Mouse (Mus musculus): ENCODE measurements around the gene Foxd3. TPM values are rescaled to one million over a fixed set of nuclear protein-coding genes. Genes with fewer than 3 reads are reported as not detected.

Gene Foxd3
- polyA plus RNA-seq, 1 experiment from 2014 or later: not detected

DNA sequence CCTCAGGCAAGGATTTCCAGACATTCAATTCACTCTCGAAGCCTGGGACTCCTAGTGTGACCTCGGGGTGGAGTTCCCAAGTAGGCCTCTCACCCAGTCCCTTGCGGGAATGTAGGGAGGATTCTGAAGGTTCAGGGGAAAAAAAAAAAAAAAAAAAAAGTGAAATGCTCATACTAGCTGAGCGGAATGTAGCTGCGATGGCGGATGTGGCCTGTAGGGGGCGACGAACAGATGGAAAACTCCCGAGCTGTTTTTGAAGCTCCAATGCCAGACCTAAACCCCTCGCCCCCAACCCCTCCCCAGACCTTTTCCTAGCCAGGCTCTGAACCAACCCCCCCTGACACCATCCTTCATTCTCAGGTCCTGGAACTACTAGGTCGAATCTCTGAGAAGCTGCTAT is 4.9 kb downstream of the Foxd3 start:
- TF ChIP-seq EP300 (IDR thresholded peaks at IDR 0.05; ENCODE audit: low read depth) (no peak), CTCF (IDR thresholded peaks at IDR 0.05; ENCODE audit: low read depth) (peak; percentile 65)
- under 1% methylated on average over 11 of the region's 11 CpGs for WGBS (ENCODE audit: insufficient replicate concordance)
- Histone ChIP-seq H3K27me3 (ENCODE audit: insufficient read depth, low read length) (peaks cover 79% of the 10 kb centered on the region), H3K4me3 (ENCODE audit: low read depth, low read length) (no peak overlapping the region), H3K9ac (replicated peaks) (no peak overlapping the region), H3K27ac (ENCODE audit: low read depth) (no peak overlapping the region), H3K4me2 (ENCODE audit: low read depth, low read length) (no peak overlapping the region), H3K9me3 (ENCODE audit: low read length) (no peaks in the 10 kb centered on the region), H3K4me1 (ENCODE audit: insufficient read depth) (peaks cover 8% of the 10 kb centered on the region), H3K36me3 (replicated peaks; ENCODE audit: insufficient read depth, low read length) (no peaks in the 10 kb centered on the region)
- DNase-seq: peak; percentile 72
- no peak for ATAC-seq

DNA sequence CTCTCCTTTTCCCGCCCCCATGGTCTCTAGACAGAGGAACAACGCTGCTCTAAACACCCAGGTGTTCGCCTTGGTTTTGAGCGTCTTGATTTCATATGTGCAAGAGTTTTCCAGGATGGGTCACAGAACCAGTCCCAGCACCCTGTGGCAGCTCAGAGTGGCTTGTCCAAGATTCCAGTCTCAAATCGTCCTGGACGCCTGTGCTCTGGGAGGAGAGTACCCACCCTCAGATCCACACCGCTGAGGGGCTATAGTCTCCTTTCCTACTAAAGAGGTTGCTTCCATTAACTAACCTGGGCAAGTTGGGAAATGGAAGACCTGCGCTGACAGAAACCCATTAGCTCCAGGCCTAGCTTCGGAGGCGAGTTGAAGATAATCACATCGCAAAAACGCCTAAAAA is 5.9 kb downstream of the Foxd3 start:
- DNase-seq (no peak), ATAC-seq (no peak)
- H3K9me3 ChIP-seq (ENCODE audit: low read length): no peaks in the 10 kb centered on the region
- 10% methylated on average over 12 of the region's 12 CpGs for WGBS (ENCODE audit: insufficient replicate concordance)
- H3K27ac ChIP-seq (ENCODE audit: low read depth): no peak overlapping the region
- H3K36me3 ChIP-seq (replicated peaks; ENCODE audit: insufficient read depth, low read length): no peaks in the 10 kb centered on the region
- no peak overlapping the region for H3K9ac ChIP-seq (replicated peaks)
- no peaks in the 10 kb centered on the region; the same call in 1 of the 2 replicates for H3K4me1 ChIP-seq (ENCODE audit: insufficient read depth)
- H3K4me3 ChIP-seq (ENCODE audit: low read depth, low read length): no peak overlapping the region
- TF ChIP-seq CTCF (IDR thresholded peaks at IDR 0.05; ENCODE audit: low read depth) (no peak), EP300 (IDR thresholded peaks at IDR 0.05; ENCODE audit: low read depth) (no peak)
- H3K4me2 ChIP-seq (ENCODE audit: low read depth, low read length): no peak overlapping the region
- H3K27me3 ChIP-seq (ENCODE audit: insufficient read depth, low read length): peaks cover 70% of the 10 kb centered on the region

DNA sequence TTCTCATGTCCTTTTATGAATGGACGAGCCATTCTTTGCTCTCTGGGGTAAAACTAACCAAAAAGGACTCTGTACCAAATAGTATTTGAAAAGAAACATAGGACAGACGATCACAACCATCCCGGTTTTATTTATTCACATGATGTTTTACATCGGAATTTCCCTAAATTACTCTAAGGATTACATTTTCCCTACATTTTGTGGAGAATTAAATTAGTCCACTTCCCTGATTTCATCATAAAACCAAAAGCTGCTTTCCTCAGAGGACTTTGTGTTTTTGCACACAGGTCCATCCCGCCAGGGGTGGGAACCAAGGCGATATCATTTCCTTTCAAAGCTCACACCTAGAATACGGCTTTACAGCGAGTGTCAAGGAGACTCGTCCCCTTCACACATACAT is 6.3 kb downstream of the Foxd3 start:
- H3K4me2 ChIP-seq (ENCODE audit: low read depth, low read length): no peak overlapping the region
- no peak for TF ChIP-seq CTCF (IDR thresholded peaks at IDR 0.05; ENCODE audit: low read depth)
- no peak for TF ChIP-seq EP300 (IDR thresholded peaks at IDR 0.05; ENCODE audit: low read depth)
- peaks cover 65% of the 10 kb centered on the region for H3K27me3 ChIP-seq (ENCODE audit: insufficient read depth, low read length)
- 8% methylated on average over 9 of the region's 9 CpGs for WGBS (ENCODE audit: insufficient replicate concordance)
- H3K4me3 ChIP-seq (ENCODE audit: low read depth, low read length): no peak overlapping the region
- no peaks in the 10 kb centered on the region for H3K9me3 ChIP-seq (ENCODE audit: low read length)
- H3K9ac ChIP-seq (replicated peaks): no peak overlapping the region
- no peak for ATAC-seq
- no peaks in the 10 kb centered on the region for H3K36me3 ChIP-seq (replicated peaks; ENCODE audit: insufficient read depth, low read length)
- no peaks in the 10 kb centered on the region; the same call in 1 of the 2 replicates for H3K4me1 ChIP-seq (ENCODE audit: insufficient read depth)
- no peak overlapping the region for H3K27ac ChIP-seq (ENCODE audit: low read depth)
- no peak for DNase-seq

DNA sequence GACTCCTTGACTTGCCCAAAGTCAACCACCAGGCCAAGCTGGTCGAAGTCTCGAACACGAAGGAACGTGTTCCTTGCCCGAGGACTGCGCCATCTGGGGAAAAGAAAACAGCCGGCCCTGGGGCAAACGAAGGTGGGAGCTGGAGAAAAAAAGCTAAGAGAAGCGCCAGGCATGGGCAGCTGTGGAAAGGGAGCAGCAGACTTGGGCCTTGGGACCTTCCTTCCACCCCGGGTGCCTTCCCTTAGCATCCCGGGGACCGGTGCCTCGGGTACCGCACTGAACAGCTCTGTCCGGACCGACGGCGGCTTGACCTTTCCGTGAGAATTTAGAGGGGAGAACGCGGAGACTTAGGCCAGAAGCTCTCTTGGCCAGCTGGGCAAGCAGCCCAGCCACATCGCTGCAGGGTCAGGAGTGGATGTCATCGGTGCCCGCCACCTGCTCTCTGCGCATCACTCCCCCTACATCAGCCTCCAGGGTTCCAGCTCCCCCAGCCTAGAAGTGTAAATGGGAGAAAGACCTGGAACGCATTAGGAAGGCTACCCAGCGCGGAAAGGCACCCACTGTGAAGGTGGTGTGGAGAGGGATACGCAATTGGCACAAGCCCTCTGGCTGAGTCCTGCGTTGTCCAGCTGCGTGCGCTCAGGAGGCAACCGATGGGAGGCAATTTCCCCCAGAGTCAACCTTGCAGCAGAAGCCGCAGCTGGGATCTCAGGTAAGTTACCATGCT is 6.9 kb downstream of the Foxd3 start:
- Histone ChIP-seq H3K27me3 (ENCODE audit: insufficient read depth, low read length) (peaks cover 59% of the 10 kb centered on the region), H3K36me3 (replicated peaks; ENCODE audit: insufficient read depth, low read length) (no peaks in the 10 kb centered on the region), H3K4me1 (ENCODE audit: insufficient read depth) (no peaks in the 10 kb centered on the region), H3K27ac (ENCODE audit: low read depth) (no peak overlapping the region), H3K4me2 (ENCODE audit: low read depth, low read length) (no peak overlapping the region), H3K9me3 (ENCODE audit: low read length) (no peaks in the 10 kb centered on the region), H3K9ac (replicated peaks) (no peak overlapping the region), H3K4me3 (ENCODE audit: low read depth, low read length) (no peak overlapping the region)
- DNase-seq: no peak
- TF ChIP-seq EP300 (IDR thresholded peaks at IDR 0.05; ENCODE audit: low read depth) (no peak), CTCF (IDR thresholded peaks at IDR 0.05; ENCODE audit: low read depth) (no peak)
- 8% methylated on average over 34 of the region's 34 CpGs for WGBS (ENCODE audit: insufficient replicate concordance)
- ATAC-seq: no peak

DNA sequence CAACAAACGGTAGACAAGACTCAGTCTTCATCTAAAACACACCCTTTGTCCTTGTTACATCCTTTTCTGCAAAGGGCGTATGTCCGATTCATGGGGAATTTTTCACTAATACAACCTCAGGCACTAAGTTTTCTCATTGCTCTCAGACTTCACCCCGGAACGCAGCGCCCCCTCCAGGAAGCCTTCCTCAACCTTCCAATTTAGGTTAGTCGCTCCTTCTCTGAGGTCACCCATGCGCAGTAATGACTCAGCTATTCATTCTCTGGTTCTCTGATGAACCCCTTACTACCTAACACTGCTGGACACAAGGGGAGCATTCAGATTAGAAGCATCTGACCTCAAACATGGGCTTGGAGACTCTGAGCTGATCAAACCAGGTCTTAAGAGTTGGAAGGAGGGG is 7.6 kb downstream of the Foxd3 start:
- ATAC-seq (no peak), DNase-seq (no peak)
- no peaks in the 10 kb centered on the region for H3K4me1 ChIP-seq (ENCODE audit: insufficient read depth)
- TF ChIP-seq CTCF (IDR thresholded peaks at IDR 0.05; ENCODE audit: low read depth) (no peak; the same call in 1 of the 2 replicates), EP300 (IDR thresholded peaks at IDR 0.05; ENCODE audit: low read depth) (no peak)
- H3K27ac ChIP-seq (ENCODE audit: low read depth): no peak overlapping the region
- 13% methylated on average over 8 of the region's 8 CpGs for WGBS (ENCODE audit: insufficient replicate concordance)
- H3K9me3 ChIP-seq (ENCODE audit: low read length): no peaks in the 10 kb centered on the region
- H3K4me2 ChIP-seq (ENCODE audit: low read depth, low read length): no peak overlapping the region
- H3K36me3 ChIP-seq (replicated peaks; ENCODE audit: insufficient read depth, low read length): no peaks in the 10 kb centered on the region
- no peak overlapping the region for H3K4me3 ChIP-seq (ENCODE audit: low read depth, low read length)
- peaks cover 53% of the 10 kb centered on the region for H3K27me3 ChIP-seq (ENCODE audit: insufficient read depth, low read length)
- no peak overlapping the region for H3K9ac ChIP-seq (replicated peaks)

DNA sequence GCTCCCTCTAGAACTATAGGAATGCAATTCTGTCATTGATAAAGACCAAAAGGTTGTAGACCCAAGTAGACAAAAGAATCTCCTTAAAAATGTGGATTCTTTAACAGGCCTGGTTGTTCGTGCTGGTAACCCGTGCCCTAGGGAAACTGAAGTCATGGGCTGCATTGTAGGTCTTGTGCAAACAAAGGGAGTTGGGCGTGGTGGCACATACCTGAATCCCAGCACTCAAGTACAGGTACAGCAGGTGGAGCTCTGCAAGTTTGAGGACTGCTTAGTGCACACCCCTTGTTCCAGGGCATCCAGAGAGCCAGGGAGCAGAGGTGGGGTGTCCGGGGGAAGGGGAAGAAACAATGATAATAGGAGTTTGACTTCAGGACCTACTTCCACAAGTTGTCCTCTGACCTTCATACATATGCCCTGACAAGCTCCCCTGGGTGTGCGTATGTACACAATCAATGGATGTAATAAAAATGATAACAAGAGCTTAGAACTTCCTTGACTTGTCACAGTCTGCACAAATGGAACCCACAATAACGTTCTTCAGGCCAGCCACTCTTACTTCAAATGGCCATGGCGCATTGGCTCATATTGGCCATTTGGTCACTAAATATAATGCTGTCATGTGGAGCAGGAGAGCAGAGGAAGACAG is 14.2 kb downstream of the Foxd3 start:
- Histone ChIP-seq H3K4me3 (ENCODE audit: low read depth, low read length) (no peak overlapping the region), H3K36me3 (replicated peaks; ENCODE audit: insufficient read depth, low read length) (no peaks in the 10 kb centered on the region), H3K27me3 (ENCODE audit: insufficient read depth, low read length) (no peaks in the 10 kb centered on the region), H3K9me3 (ENCODE audit: low read length) (no peaks in the 10 kb centered on the region), H3K4me1 (ENCODE audit: insufficient read depth) (no peaks in the 10 kb centered on the region), H3K4me2 (ENCODE audit: low read depth, low read length) (no peak overlapping the region), H3K27ac (ENCODE audit: low read depth) (no peak overlapping the region), H3K9ac (replicated peaks) (no peak overlapping the region)
- 74% methylated on average over 7 of the region's 7 CpGs for WGBS (ENCODE audit: insufficient replicate concordance)
- no peak for DNase-seq
- no peak for ATAC-seq
- TF ChIP-seq EP300 (IDR thresholded peaks at IDR 0.05; ENCODE audit: low read depth): no peak
- no peak for TF ChIP-seq CTCF (IDR thresholded peaks at IDR 0.05; ENCODE audit: low read depth)

All from liver, postnatal 0 days (tissue).